Mouse (Mus musculus): ENCODE measurements around the gene Pdzk1ip1. TPM values are rescaled to one million over a fixed set of nuclear protein-coding genes. Genes with fewer than 3 reads are reported as not detected.
A peak's percentile ranks its signal among the peaks of the same experiment; 100 is the strongest.

Gene Pdzk1ip1
- polyA plus RNA-seq, 1 experiment, result 1.5 TPM

DNA sequence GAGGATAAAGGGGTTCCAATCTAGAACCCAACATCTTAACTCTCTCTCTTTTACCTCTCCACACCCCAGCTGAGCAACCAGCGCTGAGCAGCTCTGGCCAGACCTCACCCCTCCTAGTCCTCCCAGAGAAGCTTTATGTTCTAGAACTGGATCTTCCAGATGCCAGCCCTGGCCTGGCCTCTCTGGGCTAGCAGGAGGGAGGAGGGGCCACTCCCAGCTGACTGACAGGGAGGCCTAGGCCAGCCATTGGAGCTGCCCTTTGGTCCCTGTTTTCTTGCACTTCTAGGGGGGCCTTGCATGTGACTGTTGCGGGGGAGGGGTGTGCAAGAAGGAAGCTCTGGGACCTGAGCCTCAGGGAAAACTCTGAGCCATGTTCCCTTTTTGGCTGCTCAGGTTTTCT, 2.1 kb downstream of the Pdzk1ip1 start:
- no peak for TF ChIP-seq POLR2A (IDR thresholded peaks at IDR 0.05; ENCODE audit: borderline replicate concordance, low read depth, low read length)
- no peak for TF ChIP-seq CTCF (IDR thresholded peaks at IDR 0.05; ENCODE audit: low read depth, low read length)
- Histone ChIP-seq H3K4me1 (ENCODE audit: control insufficient read depth, insufficient read depth, low read length) (peaks cover 26% of the 10 kb centered on the region), H3K4me3 (ENCODE audit: insufficient read depth, low read length) (no peak overlapping the region), H3K27ac (ENCODE audit: insufficient read depth, low read depth, low read length) (no peak overlapping the region)

DNA sequence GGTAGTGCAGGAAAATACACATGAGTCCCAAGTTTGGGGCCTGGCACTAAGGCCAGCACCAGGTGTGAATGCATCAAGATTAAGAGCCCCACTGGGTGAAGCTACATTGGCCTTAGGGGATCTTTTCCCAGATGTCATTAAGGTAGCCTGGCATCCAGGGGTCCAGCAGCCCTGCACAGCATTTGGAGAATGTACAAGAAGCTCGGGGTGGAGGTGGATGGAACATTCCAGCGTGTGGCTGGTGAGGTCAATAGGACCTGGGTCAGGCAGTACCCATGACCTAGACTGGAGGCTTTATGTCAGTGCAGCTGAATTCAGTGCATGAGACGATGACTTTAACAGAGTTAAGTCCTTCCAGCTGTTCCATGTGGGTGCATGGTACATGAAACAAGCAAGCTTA, 3.3 kb downstream of the Pdzk1ip1 start:
- TF ChIP-seq POLR2A (IDR thresholded peaks at IDR 0.05; ENCODE audit: borderline replicate concordance, low read depth, low read length), result no peak
- TF ChIP-seq CTCF (IDR thresholded peaks at IDR 0.05; ENCODE audit: low read depth, low read length), result no peak
- Histone ChIP-seq H3K4me1 (ENCODE audit: control insufficient read depth, insufficient read depth, low read length) (peaks cover 37% of the 10 kb centered on the region), H3K4me3 (ENCODE audit: insufficient read depth, low read length) (no peak overlapping the region), H3K27ac (ENCODE audit: insufficient read depth, low read depth, low read length) (no peak overlapping the region)

DNA sequence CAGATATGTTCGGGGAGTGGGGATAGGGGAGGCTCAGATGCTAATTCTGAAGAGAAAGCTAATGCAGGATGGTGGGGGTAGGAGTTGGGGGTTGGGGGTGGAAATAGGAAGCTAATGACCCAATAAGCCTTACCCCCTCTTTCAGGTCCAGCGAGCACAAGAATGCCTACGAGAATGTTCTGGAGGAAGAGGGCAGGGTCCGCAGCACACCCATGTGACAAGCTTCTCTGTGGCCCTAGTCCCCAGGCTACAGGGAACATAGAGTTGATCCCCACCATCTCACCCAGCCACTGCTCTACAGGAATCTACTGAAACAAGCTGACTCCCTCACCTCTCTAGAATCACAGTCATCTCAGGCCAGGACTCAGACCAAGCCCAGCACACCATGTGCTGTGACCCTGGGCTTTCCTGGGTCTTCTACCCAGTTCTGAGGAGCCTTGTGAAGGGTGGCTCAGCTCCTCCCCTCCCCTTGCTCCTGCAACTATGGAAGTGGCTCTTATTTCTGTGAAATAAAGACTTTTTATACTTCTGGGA, 4.9 kb downstream of the Pdzk1ip1 start:
- Histone ChIP-seq H3K4me3 (ENCODE audit: insufficient read depth, low read length) (no peak overlapping the region), H3K4me1 (ENCODE audit: control insufficient read depth, insufficient read depth, low read length) (peaks cover 37% of the 10 kb centered on the region), H3K27ac (ENCODE audit: insufficient read depth, low read depth, low read length) (no peak overlapping the region)
- TF ChIP-seq POLR2A (IDR thresholded peaks at IDR 0.05; ENCODE audit: borderline replicate concordance, low read depth, low read length), result no peak
- TF ChIP-seq CTCF (IDR thresholded peaks at IDR 0.05; ENCODE audit: low read depth, low read length), result no peak

DNA sequence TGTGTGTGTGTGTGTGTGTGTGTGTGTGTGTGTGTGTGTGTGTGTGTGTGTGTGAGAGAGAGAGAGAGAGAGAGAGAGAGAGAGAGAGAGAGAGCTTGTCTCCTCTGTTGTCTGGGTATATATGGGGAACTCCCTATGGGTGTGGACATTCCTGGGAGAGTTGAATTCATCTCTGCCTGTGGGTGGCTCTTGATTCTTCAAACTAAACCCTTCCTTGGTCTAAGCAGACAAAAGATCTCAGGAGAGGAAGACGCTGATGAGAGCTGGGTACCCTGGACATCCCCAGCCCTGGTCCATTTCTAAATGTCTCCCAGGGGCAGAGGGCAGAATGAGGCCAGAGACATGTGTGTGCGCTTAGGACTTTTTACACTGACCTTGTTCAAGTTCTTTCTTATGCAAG, 5.5 kb downstream of the Pdzk1ip1 start:
- Histone ChIP-seq H3K27ac (ENCODE audit: insufficient read depth, low read depth, low read length) (no peak overlapping the region), H3K4me3 (ENCODE audit: insufficient read depth, low read length) (no peak overlapping the region), H3K4me1 (ENCODE audit: control insufficient read depth, insufficient read depth, low read length) (peaks cover 32% of the 10 kb centered on the region)
- TF ChIP-seq CTCF (IDR thresholded peaks at IDR 0.05; ENCODE audit: low read depth, low read length) (no peak), POLR2A (IDR thresholded peaks at IDR 0.05; ENCODE audit: borderline replicate concordance, low read depth, low read length) (no peak)

DNA sequence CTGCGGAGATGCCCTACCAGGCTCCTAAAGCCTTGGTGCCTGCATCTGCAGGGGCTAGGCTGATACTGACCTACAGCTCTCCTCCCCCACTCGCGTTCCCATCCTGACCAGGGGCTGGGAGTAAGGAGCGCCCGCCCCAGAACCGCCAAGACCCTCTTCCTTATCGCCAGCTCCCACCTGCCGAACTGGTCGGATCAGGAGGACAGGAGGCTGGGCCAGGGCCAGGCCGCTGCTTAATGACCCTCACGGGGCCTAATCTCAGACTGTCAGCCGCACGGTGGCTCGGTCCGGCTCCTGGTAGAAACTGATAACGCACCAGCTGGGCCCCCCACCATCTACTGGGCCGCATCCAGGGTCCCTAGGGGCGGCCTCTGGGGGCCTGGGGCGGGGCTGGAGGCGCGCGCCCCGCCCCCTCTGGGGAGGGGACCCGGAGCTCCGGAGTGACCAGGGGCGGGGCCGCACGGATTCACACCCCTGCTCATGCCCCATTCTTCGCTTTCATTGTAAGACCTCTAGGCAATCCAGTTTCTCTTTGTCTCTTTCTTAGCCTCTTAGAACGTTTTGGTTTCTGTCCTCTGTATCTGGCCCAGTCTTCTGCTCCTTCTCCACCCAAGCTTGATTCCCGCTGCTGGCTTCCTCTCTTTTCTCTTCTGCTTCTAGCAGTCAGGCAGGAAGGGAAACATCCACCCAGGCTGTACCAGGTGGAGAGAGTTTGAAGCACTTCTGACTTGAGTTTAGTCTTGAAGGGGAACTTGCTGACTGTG, 7.3 kb downstream of the Pdzk1ip1 start:
- peak overlapping the region; percentile 85 for H3K27ac ChIP-seq (ENCODE audit: insufficient read depth, low read depth, low read length)
- H3K4me1 ChIP-seq (ENCODE audit: control insufficient read depth, insufficient read depth, low read length), result peaks cover 25% of the 10 kb centered on the region
- peak overlapping the region; percentile 50 for H3K4me3 ChIP-seq (ENCODE audit: insufficient read depth, low read length)
- TF ChIP-seq CTCF (IDR thresholded peaks at IDR 0.05; ENCODE audit: low read depth, low read length) (no peak), POLR2A (IDR thresholded peaks at IDR 0.05; ENCODE audit: borderline replicate concordance, low read depth, low read length) (no peak)

DNA sequence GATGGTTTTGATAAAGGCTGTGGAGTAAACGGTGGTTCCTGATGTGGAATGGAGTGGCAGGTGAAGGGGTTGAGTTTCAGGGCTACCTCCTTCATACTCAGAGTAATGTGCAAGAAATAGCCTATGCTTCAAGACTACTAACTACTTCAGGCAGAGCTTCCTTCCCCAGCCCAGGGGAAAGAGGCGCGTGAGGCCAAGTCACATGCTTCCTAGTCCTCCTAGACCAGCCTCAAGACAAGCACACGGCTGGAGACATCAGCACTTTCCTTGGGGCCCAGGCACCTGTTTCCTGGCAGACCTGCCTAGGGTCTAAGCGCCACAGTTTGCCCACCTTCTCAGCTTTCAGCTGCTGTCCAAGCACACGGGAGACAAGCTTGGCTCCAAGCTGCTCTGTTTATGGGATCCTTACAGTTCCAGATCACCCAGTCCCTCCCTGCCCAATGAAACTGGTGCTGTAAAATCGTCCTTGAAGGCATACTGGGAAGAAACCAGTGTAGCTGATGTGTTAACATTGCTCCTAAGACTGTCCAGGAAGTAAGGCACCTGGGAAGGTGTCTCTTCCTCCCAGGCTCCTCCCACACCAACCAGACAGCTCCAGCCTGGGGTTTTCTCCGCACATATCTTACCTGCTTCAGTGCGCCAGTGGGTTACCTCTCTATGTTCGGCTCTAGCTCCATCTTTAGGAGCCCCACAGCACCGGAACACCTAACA, 8.1 kb downstream of the Pdzk1ip1 start:
- Histone ChIP-seq H3K4me1 (ENCODE audit: control insufficient read depth, insufficient read depth, low read length) (peaks cover 21% of the 10 kb centered on the region), H3K4me3 (ENCODE audit: insufficient read depth, low read length) (peak overlapping the region; percentile 50), H3K27ac (ENCODE audit: insufficient read depth, low read depth, low read length) (peak overlapping the region; percentile 85)
- TF ChIP-seq POLR2A (IDR thresholded peaks at IDR 0.05; ENCODE audit: borderline replicate concordance, low read depth, low read length) (no peak), CTCF (IDR thresholded peaks at IDR 0.05; ENCODE audit: low read depth, low read length) (no peak)

DNA sequence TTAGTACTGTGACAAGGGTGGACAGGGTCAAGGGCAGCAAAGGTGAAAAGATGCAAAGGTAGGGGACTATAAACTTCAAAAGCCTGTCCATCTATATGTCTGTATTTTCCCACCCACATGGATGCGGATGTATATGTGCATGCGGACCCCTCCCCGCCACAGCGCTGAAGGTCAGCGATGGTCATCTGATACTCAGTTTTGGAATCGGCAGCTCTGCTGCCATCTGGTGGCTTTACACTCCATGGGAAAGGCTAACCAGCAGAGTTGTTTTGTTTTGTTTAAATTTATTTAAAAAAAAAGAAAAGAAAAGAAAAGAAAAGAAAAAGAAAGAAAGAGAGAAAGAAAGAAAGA, 8.6 kb downstream of the Pdzk1ip1 start:
- Histone ChIP-seq H3K4me1 (ENCODE audit: control insufficient read depth, insufficient read depth, low read length) (peaks cover 18% of the 10 kb centered on the region), H3K4me3 (ENCODE audit: insufficient read depth, low read length) (peak overlapping the region; percentile 50), H3K27ac (ENCODE audit: insufficient read depth, low read depth, low read length) (peak overlapping the region; percentile 85)
- no peak for TF ChIP-seq POLR2A (IDR thresholded peaks at IDR 0.05; ENCODE audit: borderline replicate concordance, low read depth, low read length)
- TF ChIP-seq CTCF (IDR thresholded peaks at IDR 0.05; ENCODE audit: low read depth, low read length), result peak; percentile 74

DNA sequence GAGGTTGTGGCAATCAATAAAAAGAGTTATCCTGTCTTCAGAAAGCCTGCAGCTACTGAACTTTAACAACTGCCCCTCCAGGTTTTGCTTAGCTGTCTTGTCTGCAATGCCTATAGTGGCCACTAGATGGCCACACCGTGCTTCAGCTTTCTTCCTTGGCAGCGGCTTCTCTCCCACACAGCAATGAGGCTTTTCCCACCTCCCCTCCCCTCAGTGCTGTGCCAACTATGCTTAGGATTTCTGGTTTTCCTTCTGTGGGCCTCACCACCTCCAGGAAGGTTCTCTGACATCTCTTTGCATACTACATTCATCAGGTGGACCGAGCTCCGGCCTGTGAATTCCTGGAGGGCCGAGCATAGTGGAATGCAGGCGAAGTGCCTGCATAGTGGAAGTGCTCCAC, 13.2 kb downstream of the Pdzk1ip1 start:
- H3K4me1 ChIP-seq (ENCODE audit: control insufficient read depth, insufficient read depth, low read length), result peaks cover 13% of the 10 kb centered on the region
- H3K27ac ChIP-seq (ENCODE audit: insufficient read depth, low read depth, low read length), result no peak overlapping the region
- TF ChIP-seq POLR2A (IDR thresholded peaks at IDR 0.05; ENCODE audit: borderline replicate concordance, low read depth, low read length) (no peak), CTCF (IDR thresholded peaks at IDR 0.05; ENCODE audit: low read depth, low read length) (peak; percentile 90)
- H3K4me3 ChIP-seq (ENCODE audit: insufficient read depth, low read length), result no peak overlapping the region

DNA sequence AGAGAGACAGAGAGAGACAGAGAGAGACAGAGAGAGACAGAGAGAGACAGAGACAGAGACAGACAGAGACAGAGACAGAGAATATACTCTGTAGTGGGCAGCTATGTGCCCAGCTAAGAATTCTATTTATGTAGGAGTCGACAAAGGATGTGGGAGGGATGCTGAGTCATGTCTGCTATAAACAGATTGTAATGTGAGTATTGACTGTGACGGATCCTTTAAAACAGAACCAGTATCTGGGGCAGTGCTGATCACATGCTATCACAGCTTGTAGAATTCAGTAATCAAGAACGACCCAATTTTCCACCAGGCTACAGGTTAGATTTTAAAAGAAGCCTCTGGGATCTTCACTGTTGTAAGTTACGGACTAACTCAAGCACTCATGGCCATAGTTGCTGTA, 15.0 kb downstream of the Pdzk1ip1 start:
- no peak for TF ChIP-seq POLR2A (IDR thresholded peaks at IDR 0.05; ENCODE audit: borderline replicate concordance, low read depth, low read length)
- TF ChIP-seq CTCF (IDR thresholded peaks at IDR 0.05; ENCODE audit: low read depth, low read length), result no peak

DNA sequence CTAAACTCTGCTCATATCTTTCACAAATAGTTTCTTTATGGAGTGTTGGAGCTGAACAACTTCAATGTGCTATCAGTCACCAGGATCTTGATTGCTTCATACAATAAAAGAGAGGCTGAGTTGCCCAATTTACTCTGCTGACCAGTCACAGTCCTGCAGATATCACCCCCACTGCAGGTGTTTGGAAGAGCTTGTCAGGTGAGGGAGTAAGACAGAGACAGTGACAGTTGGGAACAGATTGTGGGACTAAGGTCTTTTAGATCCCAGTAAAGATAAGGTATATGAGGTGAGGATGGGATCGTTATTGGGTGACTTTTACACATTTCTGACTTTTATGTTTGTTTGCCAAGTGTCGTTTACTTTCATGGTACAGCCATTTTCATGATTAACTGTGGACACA, 22.7 kb downstream of the Pdzk1ip1 start:
- Histone ChIP-seq H3K4me1 (ENCODE audit: control insufficient read depth, insufficient read depth, low read length) (no peaks in the 10 kb centered on the region), H3K4me3 (ENCODE audit: insufficient read depth, low read length) (no peak overlapping the region), H3K27ac (ENCODE audit: insufficient read depth, low read depth, low read length) (no peak overlapping the region)
- no peak for TF ChIP-seq CTCF (IDR thresholded peaks at IDR 0.05; ENCODE audit: low read depth, low read length)
- no peak for TF ChIP-seq POLR2A (IDR thresholded peaks at IDR 0.05; ENCODE audit: borderline replicate concordance, low read depth, low read length)

More for the DNA sequence above, 15.0 kb downstream of the Pdzk1ip1 start:
- Histone ChIP-seq H3K4me1 (ENCODE audit: control insufficient read depth, insufficient read depth, low read length) (peaks cover 9% of the 10 kb centered on the region), H3K27ac (ENCODE audit: insufficient read depth, low read depth, low read length) (no peak overlapping the region), H3K4me3 (ENCODE audit: insufficient read depth, low read length) (no peak overlapping the region)

Data from bone marrow macrophage, adult 2 months (primary cell).